Mouse (Mus musculus): ENCODE results near the gene Slc27a2.
"Not testable (repeated sequence)": the region's sequence is repeated elsewhere in the genome, so short reads cannot be mapped to it uniquely, and the experiment has no call there.

Slc27a2 gene

GRCm38 (mm10) chr2:126552357-126553290, at the start of gene Slc27a2:
Gene Slc27a2 (plus strand): TSS chr2:126552407.
- peak in 1 of 2 experiments; percentile 7 for DNase-seq (ENCODE audit: low spot score in 2 of 2)

GRCm38 (mm10) chr2:126505156-126505555, 47.1 kb upstream of the Slc27a2 start:
- DNase-seq (ENCODE audit: low spot score in 2 of 2), result no peak

DNA sequence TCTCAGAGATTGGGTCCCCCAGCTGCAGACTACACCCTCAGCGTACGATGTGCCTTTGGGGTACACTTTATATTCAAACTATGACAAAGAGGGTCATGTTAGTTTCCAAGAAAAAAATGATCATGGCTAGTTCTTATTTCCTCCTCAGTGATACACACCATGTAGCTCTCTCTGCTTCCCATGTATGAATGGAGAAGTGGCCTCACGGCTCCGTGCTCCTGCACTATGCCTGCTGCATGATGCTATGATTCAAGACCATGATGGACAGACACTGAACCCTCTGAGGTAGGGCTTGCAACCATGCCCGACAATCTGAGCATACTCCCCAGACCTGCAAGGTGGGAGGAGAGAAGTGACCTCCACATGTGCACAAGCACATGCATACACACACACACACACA, 44.7 kb upstream of the Slc27a2 start:
- DNase-seq (ENCODE audit: low spot score in 2 of 2), result no peak

GRCm38 (mm10) chr2:126508228-126508627, 44.0 kb upstream of the Slc27a2 start:
- no peak for DNase-seq (ENCODE audit: low spot score in 2 of 2)

DNA sequence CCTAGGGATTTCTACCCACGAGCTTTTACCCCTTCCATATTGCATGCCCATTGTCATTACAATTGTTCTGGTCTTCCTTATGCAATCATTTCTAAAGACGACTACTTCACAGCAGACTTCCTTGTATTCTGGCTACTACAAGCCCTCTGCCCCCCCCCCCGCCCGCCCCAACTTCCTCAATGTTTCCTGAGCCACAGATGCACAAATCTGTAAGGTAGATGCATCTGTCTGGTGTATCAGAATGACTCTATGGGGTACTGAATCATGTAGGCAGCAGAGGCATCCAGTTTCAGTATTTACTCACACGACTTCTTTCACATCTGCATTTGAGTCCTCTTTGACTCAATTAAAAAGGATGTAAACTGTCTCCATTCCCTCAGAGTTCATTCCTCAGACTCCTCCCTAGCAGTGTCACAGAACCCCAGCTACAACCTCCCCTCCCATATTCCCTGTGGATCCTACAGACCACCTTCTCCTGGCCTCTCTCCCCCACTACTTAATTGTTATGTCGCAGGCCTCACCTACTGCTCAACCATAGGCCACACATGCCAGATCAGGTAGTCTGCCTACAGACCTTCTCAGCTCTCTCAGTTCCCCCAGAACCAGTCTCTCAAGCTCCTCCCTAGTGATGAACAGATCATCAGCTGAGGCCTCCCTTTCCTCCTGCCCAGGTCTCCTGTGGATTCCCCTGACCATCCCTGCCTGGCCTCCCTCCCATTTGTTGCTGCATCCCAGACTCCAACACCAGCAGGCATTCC, 37.0 kb upstream of the Slc27a2 start:
- no peak for DNase-seq (ENCODE audit: low spot score in 2 of 2)

DNA sequence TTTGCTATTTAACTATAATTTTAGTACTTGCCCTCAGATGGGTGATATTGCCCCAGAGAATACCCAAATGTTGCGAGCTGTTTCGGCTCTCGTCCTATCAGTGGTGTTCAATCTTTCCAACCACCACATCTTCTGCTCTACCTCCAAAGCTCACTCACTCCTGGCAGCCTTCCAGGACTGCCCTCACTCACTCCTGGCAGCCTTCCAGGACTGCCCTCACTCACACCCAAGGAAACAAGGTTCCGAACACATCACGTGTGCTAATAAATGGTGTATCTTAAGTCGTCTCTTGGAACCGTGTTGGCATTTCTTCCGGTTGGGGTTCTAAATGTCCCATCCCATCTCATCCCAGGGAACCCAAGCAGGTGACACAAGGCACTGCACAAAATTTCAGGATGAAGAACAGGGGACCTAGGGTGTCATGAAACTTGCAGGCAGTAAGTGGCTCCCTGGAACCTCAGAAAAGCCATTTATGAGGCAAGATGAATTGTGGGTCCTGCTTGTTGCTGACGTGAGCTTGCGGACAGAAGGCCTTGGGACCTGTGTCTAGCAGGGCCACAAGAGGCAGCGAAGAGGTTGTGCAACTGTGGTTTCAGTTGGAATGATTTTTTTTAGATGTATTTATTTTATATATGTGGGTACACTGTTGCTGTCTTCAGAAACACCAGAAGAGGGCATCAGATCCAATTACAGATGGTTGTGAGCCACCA, 32.2 kb upstream of the Slc27a2 start:
- DNase-seq (ENCODE audit: low spot score in 2 of 2), result no peak

DNA sequence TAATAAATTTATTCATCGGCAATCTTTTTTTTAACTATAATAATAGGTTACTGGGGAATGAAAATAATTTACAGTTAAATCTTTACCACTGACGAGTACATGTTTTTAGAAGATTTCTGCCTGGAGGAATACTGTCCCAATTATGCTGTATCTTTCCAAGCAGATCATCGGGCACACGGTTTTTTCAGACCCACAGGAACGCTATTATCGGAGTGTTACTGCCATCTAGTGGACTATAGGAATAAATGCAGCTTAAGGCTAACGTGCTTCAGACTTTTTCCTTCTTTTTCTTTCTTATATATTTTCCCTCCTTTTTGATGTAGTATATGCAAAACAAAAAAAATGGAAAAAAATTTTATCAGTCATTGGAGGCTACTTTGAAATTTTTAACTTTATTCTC, 31.4 kb upstream of the Slc27a2 start:
- DNase-seq (ENCODE audit: low spot score in 2 of 2), result no peak

DNA sequence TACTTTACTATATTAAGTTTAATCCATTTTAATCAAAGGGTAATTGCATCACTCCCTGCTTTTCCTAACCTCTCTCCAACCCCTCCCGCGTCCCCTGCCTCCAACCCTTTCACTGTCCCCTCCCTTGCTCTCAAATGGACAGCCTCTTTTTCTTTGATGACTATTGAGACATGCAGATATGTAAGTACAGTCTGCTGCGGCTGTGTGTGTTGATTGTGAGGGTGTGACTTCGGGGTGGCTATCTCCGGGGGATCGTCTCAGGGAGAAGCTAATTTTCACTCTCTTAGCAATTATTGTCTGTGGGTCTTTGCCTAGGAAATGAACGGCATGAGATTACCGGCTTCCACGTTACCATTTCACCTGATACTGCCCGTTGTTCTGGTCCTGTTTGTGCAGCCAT, 30.7 kb upstream of the Slc27a2 start:
- DNase-seq (ENCODE audit: low spot score in 2 of 2), result no peak

DNA sequence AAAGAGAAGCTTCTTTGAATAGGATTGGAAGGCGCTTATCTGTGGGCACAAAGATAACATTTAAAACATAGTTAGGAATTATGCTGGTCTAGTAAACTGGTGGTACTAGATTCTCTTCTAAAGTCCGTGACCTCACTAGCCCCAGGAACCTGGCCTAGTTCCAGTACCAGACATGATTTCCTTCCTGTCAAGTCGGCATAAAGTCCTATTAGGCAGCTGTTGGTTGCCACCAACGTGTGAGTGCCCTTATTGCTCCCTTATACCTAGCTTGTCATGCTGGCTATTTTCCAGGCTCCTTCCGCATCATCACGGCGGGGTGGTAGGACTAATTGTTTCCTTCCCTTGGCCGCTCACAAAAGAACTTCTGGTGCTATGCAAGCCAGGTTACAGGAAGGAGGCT, 30.2 kb upstream of the Slc27a2 start:
- no peak for DNase-seq (ENCODE audit: low spot score in 2 of 2)

- not testable (repeated sequence) for DNase-seq (ENCODE audit: low spot score in 2 of 2)
Observed at GRCm38 (mm10) chr2:126523101-126523745, 29.0 kb upstream of the Slc27a2 start.

DNA sequence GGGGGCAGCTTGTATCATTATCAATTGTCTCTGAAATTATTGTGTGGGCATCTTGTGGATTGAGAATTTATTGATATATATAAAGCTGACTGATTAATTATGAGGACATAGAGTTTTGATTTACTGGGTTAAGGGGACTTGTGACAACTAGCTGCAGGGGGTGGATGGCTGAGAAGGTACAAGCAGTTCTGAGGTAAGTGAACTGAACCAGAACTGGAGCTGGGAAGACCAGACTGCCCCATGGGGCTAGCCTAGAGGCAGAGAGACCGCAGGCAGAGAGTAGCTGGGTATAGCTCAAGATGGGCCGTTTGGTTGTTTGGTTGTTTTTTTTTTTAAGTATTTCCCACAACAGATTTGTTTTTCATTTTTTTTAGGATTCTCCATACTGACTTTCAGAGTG, 27.9 kb upstream of the Slc27a2 start:
- no peak for DNase-seq (ENCODE audit: low spot score in 2 of 2)

GRCm38 (mm10) chr2:126527461-126527860, 24.7 kb upstream of the Slc27a2 start:
- DNase-seq (ENCODE audit: low spot score in 2 of 2), result no peak

DNA sequence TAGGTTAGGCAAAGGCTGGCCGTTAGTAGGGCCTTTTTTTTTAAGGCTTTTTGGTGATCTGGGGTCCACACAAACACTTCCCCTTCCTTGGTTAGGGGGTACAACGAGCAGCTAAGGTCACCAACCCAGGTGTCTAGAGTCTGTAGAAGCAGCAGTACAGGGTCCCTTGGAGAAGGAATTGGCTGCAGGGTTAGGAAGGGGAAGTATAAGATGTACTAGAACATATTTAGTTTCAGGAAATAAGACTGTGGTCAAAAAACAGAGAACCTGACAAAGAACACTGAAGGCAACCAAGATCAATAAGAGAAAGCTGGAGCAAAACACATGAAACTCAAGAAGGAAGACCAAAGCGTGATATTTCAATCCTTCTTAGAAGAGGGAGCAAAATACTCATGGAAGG, 21.6 kb upstream of the Slc27a2 start:
- DNase-seq (ENCODE audit: low spot score in 2 of 2), result no peak

DNA sequence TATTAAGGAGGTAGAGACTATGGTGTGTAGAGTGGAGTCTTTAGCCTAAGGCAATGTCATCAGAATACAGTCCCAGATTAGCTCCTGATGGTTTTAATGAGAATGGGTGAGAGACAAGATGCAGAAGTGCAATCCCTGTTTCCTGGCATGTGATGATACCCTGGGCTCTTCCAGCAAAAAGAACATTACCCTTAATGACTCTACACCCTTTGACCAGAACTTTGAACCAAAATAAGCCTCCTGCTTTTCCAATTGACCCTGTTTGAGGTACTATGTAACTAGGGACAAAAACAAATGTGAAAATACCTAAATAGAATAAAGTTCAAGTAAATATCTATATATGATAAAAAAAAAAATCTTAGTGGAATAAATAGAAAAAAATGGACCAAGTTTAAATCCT, 14.6 kb upstream of the Slc27a2 start:
- no peak for DNase-seq (ENCODE audit: low spot score in 2 of 2)

DNA sequence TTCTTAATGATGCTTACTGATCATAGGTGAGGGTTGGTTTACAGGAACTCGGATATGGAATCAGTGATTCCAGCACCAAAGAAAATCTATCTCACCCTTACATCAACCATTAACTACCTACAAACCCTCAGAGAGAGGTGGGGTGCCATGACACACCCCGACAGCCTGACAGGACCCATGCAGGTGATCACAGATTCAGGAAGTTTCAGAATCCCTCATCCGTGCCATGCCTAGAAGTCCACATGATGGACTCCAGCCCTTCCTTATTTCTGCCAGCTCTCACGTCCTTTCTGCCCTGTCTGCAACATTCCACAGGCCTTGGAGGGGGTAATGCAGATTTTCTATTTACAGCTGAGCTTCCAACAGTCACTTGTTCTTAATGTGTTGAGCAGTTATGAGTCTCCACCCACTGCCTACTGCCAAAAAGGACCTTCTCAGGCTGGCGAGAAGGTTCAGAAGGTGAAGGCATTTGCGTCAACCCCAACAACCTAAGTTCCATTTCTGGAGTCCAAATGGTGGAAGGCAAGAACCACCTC, 11.7 kb upstream of the Slc27a2 start:
- DNase-seq (ENCODE audit: low spot score in 2 of 2), result no peak

DNA sequence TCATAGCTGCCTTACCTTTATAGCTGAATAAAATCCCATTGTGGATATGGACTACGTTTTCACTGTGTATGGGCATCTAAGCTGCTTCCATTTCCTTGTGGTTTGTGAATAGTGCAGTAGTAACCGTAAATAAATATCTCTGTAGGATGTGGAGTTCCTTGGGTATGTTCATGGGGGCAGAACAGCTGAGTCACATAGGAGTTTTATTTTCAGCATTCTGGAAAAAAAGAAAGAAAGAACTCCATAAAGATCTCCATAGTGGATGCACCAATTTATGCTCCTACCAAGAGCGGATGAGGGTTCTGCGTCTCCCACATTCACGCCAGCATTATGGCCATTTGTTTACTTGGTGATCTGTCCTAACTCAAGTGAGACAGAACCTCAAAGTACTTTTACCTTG, 10.0 kb upstream of the Slc27a2 start:
- no peak for DNase-seq (ENCODE audit: low spot score in 2 of 2)

DNA sequence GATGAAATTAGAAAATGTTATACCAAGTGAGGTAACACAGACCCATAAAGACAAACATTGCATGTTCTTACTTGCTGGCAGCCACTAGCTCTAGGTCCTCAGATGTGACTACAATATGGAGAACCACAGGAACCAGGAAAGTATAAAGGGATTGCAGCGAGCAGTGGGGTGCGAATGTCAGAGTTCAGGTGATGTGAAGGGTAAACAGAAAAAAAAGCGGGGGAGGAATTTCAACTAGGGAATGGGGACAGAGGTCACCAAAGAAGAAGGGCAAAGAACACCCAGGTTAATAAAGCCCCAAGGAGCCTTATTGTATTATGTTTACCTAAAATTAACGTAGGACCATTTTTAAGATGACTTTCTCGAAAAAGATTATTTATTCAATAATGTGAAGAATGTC, 6.9 kb upstream of the Slc27a2 start:
- DNase-seq (ENCODE audit: low spot score in 2 of 2), result no peak

DNA sequence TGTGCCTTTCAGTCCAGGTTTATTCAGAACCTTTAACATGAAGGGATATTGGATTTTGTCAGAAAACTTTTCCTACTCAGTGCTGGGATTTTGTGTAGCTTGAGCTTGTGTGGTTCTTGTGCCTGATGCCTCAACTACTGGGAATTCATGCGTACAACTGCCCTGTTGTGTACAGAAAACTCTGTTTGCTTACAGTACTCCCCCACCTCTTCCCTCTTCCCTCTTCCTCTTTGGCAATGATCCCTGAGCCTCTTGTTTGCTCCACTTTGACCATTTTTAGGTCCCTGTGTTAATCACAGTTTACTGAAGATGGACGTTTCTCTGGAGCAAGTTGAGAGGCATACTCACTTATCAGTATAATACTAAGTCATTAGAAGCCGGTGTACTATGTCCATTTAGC, 5.8 kb upstream of the Slc27a2 start:
- no peak for DNase-seq (ENCODE audit: low spot score in 2 of 2)

DNA sequence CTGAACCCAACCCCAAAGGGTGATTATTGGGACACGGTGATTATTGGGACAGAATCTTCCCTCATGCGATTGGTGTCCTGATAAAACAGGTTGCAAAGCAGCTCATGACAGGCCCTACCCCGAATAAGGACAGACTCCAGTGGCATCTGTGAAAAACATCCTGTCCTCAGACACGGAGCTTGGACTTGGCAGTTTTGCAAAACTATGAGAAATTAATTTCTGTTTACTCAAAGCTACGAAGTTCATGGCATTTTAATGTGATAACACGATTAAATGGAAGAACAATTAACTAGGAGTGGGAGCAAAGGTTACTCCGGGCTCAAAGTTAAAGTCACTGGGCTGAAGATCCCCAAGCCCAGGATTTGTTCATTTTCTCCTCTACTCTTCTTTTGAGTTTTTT, 2.5 kb upstream of the Slc27a2 start:
- no peak for DNase-seq (ENCODE audit: low spot score in 2 of 2)

- DNase-seq (ENCODE audit: low spot score in 2 of 2), result no peak
Observed at GRCm38 (mm10) chr2:126551244-126551890, 840 bp upstream of the Slc27a2 start.

DNA sequence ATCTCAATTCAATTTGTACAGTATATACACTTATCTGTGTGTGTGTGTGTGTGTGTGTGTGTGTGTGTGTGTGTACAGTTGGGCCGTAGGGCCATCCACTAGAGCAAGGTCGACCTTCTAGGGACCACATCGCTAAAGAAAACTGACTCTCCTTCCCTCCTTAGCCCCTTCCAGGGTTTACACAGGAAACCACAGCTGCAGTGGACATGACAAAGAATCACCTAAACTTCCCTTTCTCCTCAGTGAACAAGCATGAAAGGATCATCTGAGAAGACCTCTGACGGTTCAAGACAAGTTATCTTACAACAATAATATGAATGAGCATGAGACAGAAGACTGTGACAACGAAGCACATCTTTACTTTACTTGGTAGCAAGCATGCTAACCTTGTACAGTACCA, 311 bp upstream of the Slc27a2 start:
- no peak for DNase-seq (ENCODE audit: low spot score in 2 of 2)

Measured in right cerebral cortex, postnatal 36 days (tissue).